8 mouse cellular contexts compared by ENCODE assay signal in genomic region chr4:154160538-154161390, GRCm38 (mm10). TPM values are rescaled to one million over a fixed set of nuclear protein-coding genes. Genes with fewer than 3 reads are reported as not detected.
DNase-seq lines count a peak whose midpoint lies in the region; ATAC-seq lines count a peak whose summit lies in the region.

Tprgl (minus strand) TSS chr4:154160666.

- H3K4me3 ChIP-seq in heart, embryonic 10.5 days, result peak within 1 kb of the TSS; percentile 99
- H3K4me3 ChIP-seq in kidney, embryonic 15.5 days (replicated peaks), result peak within 1 kb of the TSS; percentile 89

- H3K9me3 ChIP-seq in heart, embryonic 10.5 days, result no peaks in the 10 kb centered on the region
- no peaks in the 10 kb centered on the region for H3K9me3 ChIP-seq in kidney, embryonic 15.5 days (replicated peaks)

- H3K27ac ChIP-seq in heart, embryonic 10.5 days, result peak within 1 kb of the TSS; percentile 89
- H3K27ac ChIP-seq in kidney, embryonic 15.5 days, result peak within 1 kb of the TSS; percentile 79

- peaks cover 32% of the 10 kb centered on the region for H3K36me3 ChIP-seq in heart, embryonic 10.5 days
- peaks cover 31% of the 10 kb centered on the region for H3K36me3 ChIP-seq in kidney, embryonic 15.5 days

- H3K4me1 ChIP-seq in heart, embryonic 10.5 days, result peaks cover 25% of the 10 kb centered on the region
- H3K4me1 ChIP-seq in kidney, embryonic 15.5 days, result peaks cover 23% of the 10 kb centered on the region

- H3K9ac ChIP-seq in kidney, embryonic 15.5 days, result peak within 1 kb of the TSS; percentile 70

- ATAC-seq in erythroblast, adult 5-6 weeks (replicated peaks; ENCODE audit: low FRiP score, poor library complexity, severe bottlenecking), result peak; percentile 75
- peak; percentile 96 for ATAC-seq in kidney, embryonic 15.5 days (replicated peaks; ENCODE audit: low FRiP score)
- ATAC-seq in monocyte, adult 5-6 weeks (replicated peaks; ENCODE audit: insufficient number of reproducible peaks, low FRiP score, low TSS enrichment, poor library complexity, severe bottlenecking), result peak; percentile 92

- under 1% methylated on average over 75 of the region's 75 CpGs for WGBS in heart, embryonic 10.5 days
- under 1% methylated on average over 73 of the region's 75 CpGs for WGBS in kidney, embryonic 15.5 days

- peak within 1 kb of the TSS; percentile 82 for H3K4me2 ChIP-seq in kidney, embryonic 15.5 days

- H3K27me3 ChIP-seq in heart, embryonic 10.5 days (ENCODE audit: insufficient read depth, poor library complexity, severe bottlenecking), result no peaks in the 10 kb centered on the region
- no peaks in the 10 kb centered on the region for H3K27me3 ChIP-seq in kidney, embryonic 15.5 days

- peak; percentile 97 to 98 for DNase-seq in B cell, adult 2 months
- DNase-seq in brain, adult 2 months (ENCODE audit: low read depth, low spot score), result peak; percentile 99
- DNase-seq in heart, embryonic 10.5 days (ENCODE audit: low spot score), result peak; percentile 99
- DNase-seq in liver, result peak; percentile 98
- peak; percentile 98 to 99 for DNase-seq in spleen, postnatal 4 days (ENCODE audit: low spot score in 2 of 2)

RNA-seq across cellular contexts. Expression of gene Tprgl, which starts in this region (rescaled TPM):
- total RNA-seq in erythroblast, adult 5-6 weeks (2015; ENCODE audit: low replicate concordance), result 75.2 and 117 TPM in 2 replicates
- total RNA-seq in erythroblast, adult 5-6 weeks (2017; ENCODE audit: low replicate concordance), result 104 and 115 TPM in 2 replicates
- 125 and 140 TPM in 2 replicates for polyA plus RNA-seq in heart, embryonic 10.5 days (2016; fragmentation: Nextera tagmentation; extraction: Ambion mirVana)
- 118 TPM in 2 replicates for polyA plus RNA-seq in kidney, embryonic 15.5 days (2015; fragmentation: Nextera tagmentation; extraction: Ambion mirVana)
- 73.1 to 107 TPM (median 99.0 TPM) in 3 replicates for total RNA-seq in monocyte, adult 5-6 weeks (2017)

Comparison
In these comparisons a context has a peak if more than half of its experiments do, and no peak if none do; other contexts are left out.
1. Peak in every context shown above with its lines: DNase-seq, ATAC-seq, H3K4me3 ChIP-seq and H3K27ac ChIP-seq.